ENCODE assay signal across 20 mouse cellular contexts in genomic region chr9:78225304-78225703, GRCm38 (mm10). TPM values are rescaled to one million over a fixed set of nuclear protein-coding genes. Genes with fewer than 3 reads are reported as not detected.
DNase-seq lines count a peak whose midpoint lies in the region; ATAC-seq and TF ChIP-seq lines count a peak whose summit lies in the region.
"Had no signal": no experiment of that assay in that cellular context is flagged by ENCODE, and none has a peak within 500 bp of the region (broad histone marks: within the 10 kb centered on the region; RNA-seq: fewer than 3 reads in every experiment).

No protein-coding gene starts in this region.

- H3K4me3 ChIP-seq in intestine, embryonic 14.5 days (ENCODE audit: low read depth, low read length): no peak overlapping the region
- no peak overlapping the region for H3K4me3 ChIP-seq in intestine, embryonic 16.5 days (ENCODE audit: low read length)
- H3K4me3 ChIP-seq in forebrain, embryonic 12.5 days (replicated peaks): no peak overlapping the region
- H3K4me3 ChIP-seq: forebrain, embryonic 13.5 days; megakaryocyte, embryonic 14.5 days had no signal

- no peak overlapping the region for H3K27ac ChIP-seq in intestine, embryonic 14.5 days (ENCODE audit: low read depth)
- no peak overlapping the region; the same call in 1 of the 2 replicates for H3K27ac ChIP-seq in intestine, embryonic 16.5 days (ENCODE audit: low read length)
- no peak overlapping the region for H3K27ac ChIP-seq in forebrain, embryonic 12.5 days
- H3K27ac ChIP-seq: forebrain, embryonic 13.5 days had no signal

- H3K4me1 ChIP-seq in intestine, embryonic 14.5 days (replicated peaks; ENCODE audit: control insufficient read depth, insufficient read depth, low read length): no peaks in the 10 kb centered on the region; the same call in 1 of the 2 replicates
- peaks cover 4% of the 10 kb centered on the region; the same call in 1 of the 2 replicates for H3K4me1 ChIP-seq in intestine, embryonic 16.5 days (ENCODE audit: control insufficient read depth, insufficient read depth, low read length)
- no peaks in the 10 kb centered on the region for H3K4me1 ChIP-seq in forebrain, embryonic 12.5 days
- H3K4me1 ChIP-seq: forebrain, embryonic 13.5 days had no signal

- CTCF ChIA-PET in Patski (lab: Charles Lee): no interaction called here

- no peaks in the 10 kb centered on the region for H3K36me3 ChIP-seq in intestine, embryonic 14.5 days (ENCODE audit: control insufficient read depth, insufficient read depth, low read length)
- no peaks in the 10 kb centered on the region for H3K36me3 ChIP-seq in intestine, embryonic 16.5 days (ENCODE audit: control insufficient read depth, insufficient read depth, low read length)
- H3K36me3 ChIP-seq in forebrain, embryonic 12.5 days (replicated peaks): no peaks in the 10 kb centered on the region

- intact Hi-C loops in heart, postnatal 10 days (cut with DNase I): no loop called here

- in situ Hi-C loops in Patski (cut with MboI; ENCODE audit: low pct_unique_long_range_greater_than_20kb): no loop called here

- POLR2A ChIA-PET in Patski (lab: Charles Lee): no interaction called here

- H3K27me3 ChIP-seq in intestine, embryonic 14.5 days (replicated peaks; ENCODE audit: control insufficient read depth, insufficient read depth, low read length): no peaks in the 10 kb centered on the region
- no peaks in the 10 kb centered on the region for H3K27me3 ChIP-seq in intestine, embryonic 16.5 days (replicated peaks; ENCODE audit: control insufficient read depth, insufficient read depth, low read length)
- no peaks in the 10 kb centered on the region for H3K27me3 ChIP-seq in Patski
- no peaks in the 10 kb centered on the region for H3K27me3 ChIP-seq in forebrain, embryonic 12.5 days
- H3K27me3 ChIP-seq: forebrain, embryonic 13.5 days had no signal

- no peak for TF ChIP-seq CTCF in Patski (IDR thresholded peaks at IDR 0.05)

- H3K9me3 ChIP-seq in intestine, embryonic 14.5 days (ENCODE audit: control insufficient read depth, low read length): no peaks in the 10 kb centered on the region
- H3K9me3 ChIP-seq in intestine, embryonic 16.5 days (ENCODE audit: control insufficient read depth, low read length): no peaks in the 10 kb centered on the region
- H3K9me3 ChIP-seq in forebrain, embryonic 12.5 days: no peaks in the 10 kb centered on the region
- H3K9me3 ChIP-seq: forebrain, embryonic 13.5 days had no signal

- no peak overlapping the region for H3K4me2 ChIP-seq in intestine, embryonic 14.5 days (ENCODE audit: low read length)
- H3K4me2 ChIP-seq in intestine, embryonic 16.5 days (ENCODE audit: low read depth, low read length): no peak overlapping the region
- H3K4me2 ChIP-seq in forebrain, embryonic 12.5 days: no peak overlapping the region
- H3K4me2 ChIP-seq: forebrain, embryonic 13.5 days; lung, embryonic 14.5 days had no signal

- 80% methylated on average over 11 of the region's 11 CpGs for WGBS in intestine, embryonic 14.5 days
- 75% methylated on average over 11 of the region's 11 CpGs for WGBS in intestine, embryonic 16.5 days
- WGBS in forebrain, embryonic 12.5 days: 89% methylated on average over 11 of the region's 11 CpGs

- peak; percentile 86 for DNase-seq in heart, adult 11 months
- no peak for DNase-seq in heart, postnatal 10 days
- peak; percentile 42 for DNase-seq in intestine, embryonic 14.5 days (ENCODE audit: low spot score)
- no peak for DNase-seq in Patski (ENCODE audit: low read depth, low spot score)
- no peak for DNase-seq in yolk sac, embryonic 10.5 days (ENCODE audit: low spot score)
- DNase-seq: B cell, adult 2 months; cerebellum, postnatal 10 days; kidney, adult 9 months; lung, embryonic 14.5 days; spleen, adult 18-20 months; thymus, adult 2 months had no signal

- ATAC-seq in intestine, embryonic 14.5 days (replicated peaks; ENCODE audit: low FRiP score, low TSS enrichment, low read depth): no peak
- ATAC-seq in intestine, embryonic 16.5 days: no peak
- ATAC-seq in Patski: peak; percentile 40
- peak; percentile 75 for ATAC-seq in megakaryocyte, adult 5-6 weeks (ENCODE audit: poor library complexity, severe bottlenecking)
- no peak for ATAC-seq in forebrain, embryonic 12.5 days (ENCODE audit: low FRiP score)
- ATAC-seq: forebrain, embryonic 13.5 days; midbrain, embryonic 16.5 days had no signal

- no peak overlapping the region for H3K9ac ChIP-seq in intestine, embryonic 14.5 days (ENCODE audit: low read length)
- H3K9ac ChIP-seq in intestine, embryonic 16.5 days (ENCODE audit: low read depth, low read length): no peak overlapping the region
- no peak overlapping the region for H3K9ac ChIP-seq in forebrain, embryonic 12.5 days
- H3K9ac ChIP-seq: forebrain, embryonic 13.5 days; lung, embryonic 14.5 days had no signal

RNA-seq across cellular contexts. Expression of gene Gsta1, which starts 5.2 kb away (rescaled TPM):
- total RNA-seq in heart, postnatal 10 days (2021): under 1 TPM in 1 of 2 experiments, not detected in 1; 0.55 TPM
- 1.2 and 3.1 TPM in 2 replicates for polyA plus RNA-seq in intestine, embryonic 14.5 days (2014; fragmentation: Nextera tagmentation; extraction: Ambion mirVana)
- 94.1 and 98.3 TPM in 2 replicates for polyA plus RNA-seq in intestine, embryonic 16.5 days (2015; fragmentation: Nextera tagmentation; extraction: Ambion mirVana)
- 1.8 TPM for polyA plus RNA-seq in Patski (2021)
- not detected in 2 replicates for total RNA-seq in megakaryocyte, adult 5-6 weeks (2015)
- not detected in 2 replicates for total RNA-seq in megakaryocyte, adult 5-6 weeks (2017)
- polyA plus RNA-seq in forebrain, embryonic 12.5 days (2016; fragmentation: Nextera tagmentation; extraction: Ambion mirVana): not detected in 2 replicates
- total RNA-seq: ES-E14; layer of hippocampus, postnatal 14 days; left cerebral cortex, postnatal 14 days had no signal
- polyA plus RNA-seq: forebrain, embryonic 13.5 days; lung, embryonic 14.5 days; midbrain, embryonic 16.5 days had no signal

RNA-seq across cellular contexts. Expression of gene Gm3776, which starts 31.6 kb away (rescaled TPM):
- not detected for total RNA-seq in heart, postnatal 10 days (2021)
- 1.1 and 1.7 TPM in 2 replicates for polyA plus RNA-seq in intestine, embryonic 14.5 days (2014; fragmentation: Nextera tagmentation; extraction: Ambion mirVana)
- 73.4 and 80.7 TPM in 2 replicates for polyA plus RNA-seq in intestine, embryonic 16.5 days (2015; fragmentation: Nextera tagmentation; extraction: Ambion mirVana)
- polyA plus RNA-seq in Patski (2021): 0.51 TPM
- total RNA-seq in megakaryocyte, adult 5-6 weeks (2015): not detected in 2 replicates
- total RNA-seq in megakaryocyte, adult 5-6 weeks (2017): not detected in 2 replicates
- not detected in 2 replicates for polyA plus RNA-seq in forebrain, embryonic 12.5 days (2016; fragmentation: Nextera tagmentation; extraction: Ambion mirVana)
- total RNA-seq: ES-E14; layer of hippocampus, postnatal 14 days; left cerebral cortex, postnatal 14 days had no signal
- polyA plus RNA-seq: forebrain, embryonic 13.5 days; lung, embryonic 14.5 days; midbrain, embryonic 16.5 days had no signal

RNA-seq across cellular contexts. Expression of gene Gsta4, which starts 42.7 kb away (rescaled TPM):
- 10 to 100 TPM; 57.3 to 60.8 TPM for total RNA-seq in heart, postnatal 10 days (2021)
- 43.1 and 46.6 TPM in 2 replicates for polyA plus RNA-seq in intestine, embryonic 14.5 days (2014; fragmentation: Nextera tagmentation; extraction: Ambion mirVana)
- polyA plus RNA-seq in intestine, embryonic 16.5 days (2015; fragmentation: Nextera tagmentation; extraction: Ambion mirVana): 57.5 and 62.7 TPM in 2 replicates
- polyA plus RNA-seq in Patski (2021): 18.1 TPM
- 0.27 TPM in 1 of 2 replicates, not detected in the other for total RNA-seq in megakaryocyte, adult 5-6 weeks (2015)
- total RNA-seq in megakaryocyte, adult 5-6 weeks (2017): not detected in 2 replicates
- 36.7 and 43.0 TPM in 2 replicates for polyA plus RNA-seq in forebrain, embryonic 12.5 days (2016; fragmentation: Nextera tagmentation; extraction: Ambion mirVana)

Comparison
In these comparisons a context has a peak if more than half of its experiments do, and no peak if none do; other contexts are left out.
1. DNase-seq: peak in heart, adult 11 months (single experiment) and intestine, embryonic 14.5 days (single experiment); none in heart, postnatal 10 days (0 of 2), Patski (single experiment) and yolk sac, embryonic 10.5 days (single experiment).
2. RNA of gene Gsta1, which starts 5.2 kb away (polyA plus RNA-seq): 94.1 to 98.3 TPM in intestine, embryonic 16.5 days; 1.2 to 3.1 TPM in intestine, embryonic 14.5 days, 1.8 TPM in Patski (single experiment) and not detected in forebrain, embryonic 12.5 days; every median in the first group is over 10 times any median in the second.
3. RNA of gene Gm3776, which starts 31.6 kb away (polyA plus RNA-seq): 73.4 to 80.7 TPM in intestine, embryonic 16.5 days; 1.1 to 1.7 TPM in intestine, embryonic 14.5 days, 0.51 TPM in Patski (single experiment) and not detected in forebrain, embryonic 12.5 days; every median in the first group is over 10 times any median in the second.
4. ATAC-seq: peak in Patski (single experiment) and megakaryocyte, adult 5-6 weeks (single experiment); none in intestine, embryonic 14.5 days (single experiment), intestine, embryonic 16.5 days (single experiment) and forebrain, embryonic 12.5 days (single experiment).